Mouse (Mus musculus) heart, embryonic 14.5 days (tissue): ENCODE results near the gene Slc25a26. TPM values are rescaled to one million over a fixed set of nuclear protein-coding genes. Genes with fewer than 3 reads are reported as not detected.

Source experiments
- ATAC-seq: fragments of 200-750 bp; cut with Nextera tagmentation; 2 replicates; pipeline ENCODE4 v1.8.0; 2017; ENCODE audit warnings: low read depth, moderate TSS enrichment; ENCODE audit not compliant: insufficient number of reproducible peaks, insufficient read depth, low FRiP score
- H3K27ac ChIP-seq, 2 experiments: fragments of 200-500 bp in 1 of 2; fragments of 300-500 bp in 1 of 2; sonication (generic) in 1 of 2; replicated peaks in 1 of 2; 2 replicates each; pipeline ENCODE4 v1.5.1; 2012 to 2014; ENCODE audit warnings: low read depth in 2 of 2, low read length in 2 of 2, control low read depth in 1 of 2, mild to moderate bottlenecking in 1 of 2, mixed read lengths in 1 of 2; ENCODE audit not compliant: control insufficient read depth in 1 of 2, insufficient read depth in 1 of 2
- H3K27me3 ChIP-seq: fragments of 300-500 bp; sonication (generic); 2 replicates; pipeline ENCODE4 v1.6.1; 2014; ENCODE audit warnings: mild to moderate bottlenecking, low read length, control low read depth; ENCODE audit not compliant: control insufficient read depth, insufficient read depth
- H3K36me3 ChIP-seq: fragments of 300-500 bp; sonication (generic); 2 replicates; pipeline ENCODE4 v1.6.1; 2014; ENCODE audit warnings: mild to moderate bottlenecking, control low read depth, low read length, mixed read lengths; ENCODE audit not compliant: control insufficient read depth, insufficient read depth
- H3K4me1 ChIP-seq, 2 experiments: fragments of 200-500 bp in 1 of 2; fragments of 300-500 bp in 1 of 2; sonication (generic) in 1 of 2; 2 replicates each; pipeline ENCODE4 v1.6.1; 2012 to 2014; ENCODE audit warnings: low read length in 2 of 2, control low read depth in 1 of 2, mixed read lengths in 1 of 2; ENCODE audit not compliant: control insufficient read depth in 2 of 2, insufficient read depth in 2 of 2
- H3K4me2 ChIP-seq: fragments of 300-500 bp; sonication (generic); 2 replicates; pipeline ENCODE4 v1.6.1; 2014; ENCODE audit warnings: mild to moderate bottlenecking, low read length
- H3K4me3 ChIP-seq, 2 experiments: fragments of 200-500 bp in 1 of 2; fragments of 300-500 bp in 1 of 2; sonication (generic) in 1 of 2; 2 replicates each; pipeline ENCODE4 v1.5.1; 2012 to 2014; ENCODE audit warnings: low read length in 2 of 2, mild to moderate bottlenecking in 2 of 2, control low read depth in 1 of 2, low read depth in 1 of 2, moderate library complexity in 1 of 2; ENCODE audit not compliant: control insufficient read depth in 1 of 2, insufficient read depth in 1 of 2
- H3K9ac ChIP-seq: fragments of 300-500 bp; sonication (generic); 2 replicates; pipeline ENCODE4 v1.6.1; 2014; ENCODE audit warnings: mild to moderate bottlenecking, low read length
- H3K9me3 ChIP-seq: fragments of 300-500 bp; sonication (generic); 2 replicates; pipeline ENCODE4 v1.6.1; 2016; ENCODE audit warnings: low read length, control low read depth; ENCODE audit not compliant: control insufficient read depth
- WGBS: fragments of 180-500 bp; shearing (Covaris S2); extraction: QIAGEN DNeasy Blood & Tissue Kit; methylation state at CpG from one replicate; pipeline ENCODE4 v1.1.7; 2014; 5-methylcytosine and 5-hydroxymethylcytosine counted together
- polyA plus RNA-seq: library from polyadenylated mRNA; unstranded; fragments of >200 nt; fragmentation: Nextera tagmentation; extraction: Ambion mirVana; gene quantifications from 2 replicates; pipeline ENCODE4 v1.2.1, GENCODE M21; 2014

Slc25a26 gene
- polyA plus RNA-seq, 1 experiment from 2014 or later, result 13.7 TPM

- Histone ChIP-seq H3K4me3 (no peak overlapping the region), H3K4me1 (peaks cover 12 to 27% of the 10 kb centered on the region in 2 experiments), H3K9me3 (no peaks in the 10 kb centered on the region), H3K27me3 (no peaks in the 10 kb centered on the region), H3K4me2 (no peak overlapping the region), H3K9ac (no peak overlapping the region), H3K27ac (no peak overlapping the region; a peak in 1 of 4 replicates), H3K36me3 (peaks cover 83% of the 10 kb centered on the region)
- WGBS, result 74% methylated on average over 5 of the region's 5 CpGs
- ATAC-seq, result no peak
These were observed 118.5 kb downstream of the Slc25a26 start for GRCm38 (mm10) chr6:94618671-94619070.

- no peaks in the 10 kb centered on the region for H3K9me3 ChIP-seq
- H3K9ac ChIP-seq, result no peak overlapping the region
- H3K36me3 ChIP-seq, result peaks cover 83% of the 10 kb centered on the region
- 68% methylated on average over 6 of the region's 6 CpGs for WGBS
- H3K4me3 ChIP-seq, result no peak overlapping the region
- no peak overlapping the region for H3K27ac ChIP-seq
- H3K4me1 ChIP-seq, result peaks cover 12 to 27% of the 10 kb centered on the region in 2 experiments
- H3K4me2 ChIP-seq, result no peak overlapping the region
- ATAC-seq, result no peak
- no peaks in the 10 kb centered on the region for H3K27me3 ChIP-seq
These were observed 120.2 kb downstream of the Slc25a26 start for GRCm38 (mm10) chr6:94620287-94620686.

GRCm38 (mm10) chr6:94620801-94621301 lies 120.7 kb downstream of the Slc25a26 start:
- whole genome bisulfite sequencing, result 64% methylated on average over 9 of the region's 9 CpGs
- 0 out of 2 replicates have a peak overlapping the region, but pooled peaks have one; percentile 6 for H3K9ac ChIP-seq
- no peak for ATAC-seq
- no peak overlapping the region for H3K4me3 ChIP-seq
- peaks cover 83% of the 10 kb centered on the region for H3K36me3 ChIP-seq
- H3K4me1 ChIP-seq, result peaks cover 12 to 29% of the 10 kb centered on the region in 2 experiments
- no peaks in the 10 kb centered on the region for H3K9me3 ChIP-seq
- H3K27ac ChIP-seq, result peak overlapping the region; percentile 9 to 15; a peak in 1 of 4 replicates
- no peak overlapping the region for H3K4me2 ChIP-seq
- no peaks in the 10 kb centered on the region for H3K27me3 ChIP-seq

- Histone ChIP-seq H3K9me3 (no peaks in the 10 kb centered on the region), H3K27me3 (no peaks in the 10 kb centered on the region), H3K27ac (no peak overlapping the region), H3K4me1 (peaks cover 16 to 35% of the 10 kb centered on the region in 2 experiments), H3K9ac (no peak overlapping the region), H3K36me3 (peaks cover 77% of the 10 kb centered on the region), H3K4me3 (no peak overlapping the region), H3K4me2 (no peak overlapping the region)
- 70% methylated on average over 4 of the region's 4 CpGs for WGBS
- no peak for ATAC-seq
These were observed 122.9 kb downstream of the Slc25a26 start for GRCm38 (mm10) chr6:94622983-94623382.

GRCm38 (mm10) chr6:94624543-94624942 lies 124.4 kb downstream of the Slc25a26 start:
- peaks cover 20 to 27% of the 10 kb centered on the region in 2 experiments; a peak in 3 of 4 replicates for H3K4me1 ChIP-seq
- no peak overlapping the region for H3K27ac ChIP-seq
- H3K9me3 ChIP-seq, result no peaks in the 10 kb centered on the region
- WGBS, result 78% methylated on average over 5 of the region's 5 CpGs
- H3K36me3 ChIP-seq, result peaks cover 70% of the 10 kb centered on the region
- ATAC-seq, result no peak
- H3K4me3 ChIP-seq, result no peak overlapping the region
- H3K4me2 ChIP-seq, result no peak overlapping the region
- H3K9ac ChIP-seq, result no peak overlapping the region
- no peaks in the 10 kb centered on the region for H3K27me3 ChIP-seq

- WGBS, result 63% methylated on average over 5 of the region's 5 CpGs
- H3K4me3 ChIP-seq, result no peak overlapping the region
- ATAC-seq, result no peak
These were observed 125.8 kb downstream of the Slc25a26 start for GRCm38 (mm10) chr6:94625896-94626295.

GRCm38 (mm10) chr6:94626807-94627206 lies 126.7 kb downstream of the Slc25a26 start:
- peaks cover 57% of the 10 kb centered on the region for H3K36me3 ChIP-seq
- H3K9ac ChIP-seq, result no peak overlapping the region
- H3K4me3 ChIP-seq, result no peak overlapping the region
- WGBS, result 44% methylated on average over 2 of the region's 2 CpGs
- no peaks in the 10 kb centered on the region for H3K27me3 ChIP-seq
- no peak overlapping the region for H3K4me2 ChIP-seq
- no peak overlapping the region for H3K27ac ChIP-seq
- H3K9me3 ChIP-seq, result no peaks in the 10 kb centered on the region
- no peak for ATAC-seq
- peaks cover 10 to 15% of the 10 kb centered on the region in 2 experiments; a peak in 3 of 4 replicates for H3K4me1 ChIP-seq

More at GRCm38 (mm10) chr6:94625896-94626295, 125.8 kb downstream of the Slc25a26 start:
- Histone ChIP-seq H3K9me3 (no peaks in the 10 kb centered on the region), H3K9ac (no peak overlapping the region), H3K4me2 (no peak overlapping the region), H3K4me1 (peaks cover 15 to 19% of the 10 kb centered on the region in 2 experiments; a peak in 3 of 4 replicates), H3K36me3 (peaks cover 64% of the 10 kb centered on the region), H3K27ac (no peak overlapping the region), H3K27me3 (no peaks in the 10 kb centered on the region)
